Mouse (Mus musculus) midbrain, postnatal 0 days (tissue): ENCODE data around the gene Gm20388. TPM values are rescaled to one million over a fixed set of nuclear protein-coding genes. Genes with fewer than 3 reads are reported as not detected.

ENCODE experiments used
- ATAC-seq: fragments of 200-750 bp; cut with Nextera tagmentation; 2 replicates; pipeline ENCODE4 v1.8.0; 2017; ENCODE audit warnings: moderate number of reproducible peaks, mild to moderate bottlenecking, moderate TSS enrichment, moderate library complexity; ENCODE audit not compliant: low FRiP score
- DNase-seq: peaks from one replicate; pipeline ENCODE4 v3.0.0-alpha.2; 2015; ENCODE audit warnings: low spot score
- H3K27ac ChIP-seq: fragments of 300-500 bp; sonication (generic); 2 replicates; pipeline ENCODE4 v1.5.1; 2014; ENCODE audit warnings: low read depth, mild to moderate bottlenecking, low read length, mixed read lengths
- H3K27me3 ChIP-seq: fragments of 300-500 bp; sonication (generic); 2 replicates; pipeline ENCODE4 v1.6.1; 2014; ENCODE audit warnings: low read length, control low read depth, mixed read lengths; ENCODE audit not compliant: insufficient read depth
- H3K36me3 ChIP-seq: fragments of 300-500 bp; sonication (generic); 2 replicates; pipeline ENCODE4 v1.6.1; 2014; ENCODE audit warnings: low read length, control low read depth, mixed read lengths; ENCODE audit not compliant: insufficient read depth
- H3K4me1 ChIP-seq: fragments of 300-500 bp; sonication (generic); 2 replicates; pipeline ENCODE4 v1.6.1; 2014; ENCODE audit warnings: mild to moderate bottlenecking, control low read depth, antibody characterized with exemption, low read length, mixed read lengths; ENCODE audit not compliant: insufficient read depth
- H3K4me2 ChIP-seq: fragments of 300-500 bp; sonication (generic); 2 replicates; pipeline ENCODE4 v1.6.1; 2014; ENCODE audit warnings: low read depth, mild to moderate bottlenecking, low read length, mixed read lengths; ENCODE audit not compliant: poor library complexity, severe bottlenecking
- H3K4me3 ChIP-seq: fragments of 300-500 bp; sonication (generic); 2 replicates; pipeline ENCODE4 v1.5.1; 2014; ENCODE audit warnings: low read depth, mild to moderate bottlenecking, low read length, moderate library complexity
- H3K9ac ChIP-seq: fragments of 300-500 bp; sonication (generic); replicated peaks from 2 replicates; pipeline ENCODE4 v1.6.1; 2014; ENCODE audit warnings: mild to moderate bottlenecking, low read length, moderate library complexity, mixed read lengths; ENCODE audit not compliant: poor library complexity, severe bottlenecking
- H3K9me3 ChIP-seq: fragments of 300-500 bp; sonication (generic); 2 replicates; pipeline ENCODE4 v1.6.1; 2016; ENCODE audit warnings: low read length, control low read depth
- CTCF ChIP-seq: IDR thresholded peaks from 2 replicates; pipeline ENCODE4 v1.5.1; 2016; ENCODE audit warnings: antibody characterized with exemption, mild to moderate bottlenecking
- WGBS: fragments of 180-500 bp; shearing (Covaris S2); extraction: QIAGEN DNeasy Blood & Tissue Kit; methylation state at CpG from one replicate; pipeline ENCODE4 v1.1.7; 2014; 5-methylcytosine and 5-hydroxymethylcytosine counted together
- polyA plus RNA-seq: library from polyadenylated mRNA; unstranded; fragments of >200 nt; fragmentation: Nextera tagmentation; extraction: Ambion mirVana; gene quantifications from 2 replicates; pipeline ENCODE4 v1.2.1, GENCODE M21; 2015
- total RNA-seq: library from RNA; depleted of rRNA; stranded (reverse); fragments of >200 nt; gene quantifications from 2 replicates; pipeline ENCODE4 v1.2.3, GENCODE M21; 2014

Gene Gm20388
- total and polyA plus RNA-seq, 2 experiments from 2014 or later: 74.2 TPM; not detected in 1

GRCm38 (mm10) chr8:120308553-120308952 is 397.9 kb downstream of the Gm20388 start:
- Histone ChIP-seq H3K9ac (0 out of 2 replicates have a peak overlapping the region, but pooled peaks have one; percentile 1), H3K4me2 (no peak overlapping the region), H3K27me3 (no peaks in the 10 kb centered on the region; the same call in 1 of the 2 replicates), H3K4me3 (no peak overlapping the region), H3K27ac (peak overlapping the region; percentile 55; the same call in 1 of the 2 replicates), H3K36me3 (no peaks in the 10 kb centered on the region), H3K9me3 (no peaks in the 10 kb centered on the region), H3K4me1 (peaks cover 19% of the 10 kb centered on the region)
- ATAC-seq: no peak
- 31% methylated on average over 9 of the region's 9 CpGs for WGBS
- DNase-seq: no peak
- TF ChIP-seq CTCF: no peak

GRCm38 (mm10) chr8:120309326-120309725 is 398.7 kb downstream of the Gm20388 start:
- Histone ChIP-seq H3K27ac (0 out of 2 replicates have a peak overlapping the region, but pooled peaks have one; percentile 18), H3K36me3 (no peaks in the 10 kb centered on the region), H3K27me3 (no peaks in the 10 kb centered on the region; the same call in 1 of the 2 replicates), H3K4me2 (no peak overlapping the region), H3K9ac (no peak overlapping the region; the same call in 1 of the 2 replicates), H3K4me3 (no peak overlapping the region), H3K4me1 (peaks cover 18% of the 10 kb centered on the region), H3K9me3 (no peaks in the 10 kb centered on the region)
- peak; percentile 31; the same call in 1 of the 2 replicates for ATAC-seq
- TF ChIP-seq CTCF: no peak
- DNase-seq: peak; percentile 86
- 39% methylated on average over 18 of the region's 18 CpGs for WGBS

GRCm38 (mm10) chr8:120310063-120310462 is 399.4 kb downstream of the Gm20388 start:
- no peaks in the 10 kb centered on the region for H3K9me3 ChIP-seq
- WGBS: 57% methylated on average over 5 of the region's 5 CpGs
- TF ChIP-seq CTCF: no peak

GRCm38 (mm10) chr8:120312452-120312851 is 401.8 kb downstream of the Gm20388 start:
- ATAC-seq (no peak), DNase-seq (no peak)
- Histone ChIP-seq H3K4me2 (no peak overlapping the region), H3K4me3 (no peak overlapping the region), H3K27me3 (no peaks in the 10 kb centered on the region; the same call in 1 of the 2 replicates), H3K36me3 (no peaks in the 10 kb centered on the region), H3K4me1 (peaks cover 10% of the 10 kb centered on the region), H3K9ac (no peak overlapping the region), H3K9me3 (no peaks in the 10 kb centered on the region), H3K27ac (no peak overlapping the region)
- no peak for TF ChIP-seq CTCF
- WGBS: 84% methylated on average over 4 of the region's 4 CpGs

More at GRCm38 (mm10) chr8:120310063-120310462, 399.4 kb downstream of the Gm20388 start:
- Histone ChIP-seq H3K4me3 (no peak overlapping the region), H3K27me3 (no peaks in the 10 kb centered on the region; the same call in 1 of the 2 replicates), H3K9ac (no peak overlapping the region), H3K4me2 (no peak overlapping the region), H3K4me1 (peaks cover 14% of the 10 kb centered on the region), H3K36me3 (no peaks in the 10 kb centered on the region), H3K27ac (no peak overlapping the region)
- DNase-seq (no peak), ATAC-seq (no peak)

GRCm38 (mm10) chr8:120313674-120314073 is 403.0 kb downstream of the Gm20388 start:
- Histone ChIP-seq H3K36me3 (no peaks in the 10 kb centered on the region), H3K4me1 (peaks cover 3% of the 10 kb centered on the region; the same call in 1 of the 2 replicates), H3K4me3 (no peak overlapping the region), H3K9me3 (no peaks in the 10 kb centered on the region), H3K27me3 (no peaks in the 10 kb centered on the region; the same call in 1 of the 2 replicates), H3K9ac (no peak overlapping the region), H3K27ac (no peak overlapping the region), H3K4me2 (no peak overlapping the region)
- ATAC-seq (no peak), DNase-seq (no peak)
- TF ChIP-seq CTCF: no peak
- 73% methylated on average over 3 of the region's 3 CpGs for WGBS

GRCm38 (mm10) chr8:120314932-120315331 is 404.3 kb downstream of the Gm20388 start:
- H3K4me2 ChIP-seq: no peak overlapping the region
- H3K4me1 ChIP-seq: no peaks in the 10 kb centered on the region
- no peak overlapping the region for H3K9ac ChIP-seq
- no peaks in the 10 kb centered on the region; the same call in 1 of the 2 replicates for H3K27me3 ChIP-seq
- TF ChIP-seq CTCF: no peak
- ATAC-seq (no peak), DNase-seq (no peak)
- H3K9me3 ChIP-seq: no peaks in the 10 kb centered on the region
- no peak overlapping the region for H3K4me3 ChIP-seq
- H3K36me3 ChIP-seq: no peaks in the 10 kb centered on the region
- WGBS: 73% methylated on average over 5 of the region's 5 CpGs
- H3K27ac ChIP-seq: no peak overlapping the region
